Mouse (Mus musculus): ENCODE data around the gene Ggta1.

- TF ChIP-seq POLR2A (IDR thresholded peaks at IDR 0.05; ENCODE audit: insufficient read length, low read depth): no peak
- TF ChIP-seq MAX (IDR thresholded peaks at IDR 0.05; ENCODE audit: low read depth): no peak
- no peak for TF ChIP-seq TCF12 (IDR thresholded peaks at IDR 0.05; ENCODE audit: insufficient read depth, poor library complexity, severe bottlenecking)
- TF ChIP-seq E2F4 (IDR thresholded peaks at IDR 0.05; ENCODE audit: insufficient read depth): no peak
- TF ChIP-seq MYOG (IDR thresholded peaks at IDR 0.05; ENCODE audit: control insufficient read depth in 1 of 3, insufficient read depth in 1 of 3, insufficient read length in 2 of 3, low read depth in 2 of 3): peak in 2 of 3 experiments; percentile 22 to 69
- TF ChIP-seq POLR2AphosphoS2 (IDR thresholded peaks at IDR 0.05; ENCODE audit: insufficient read length, low read depth): no peak
- TF ChIP-seq USF1 (IDR thresholded peaks at IDR 0.05; ENCODE audit: low read depth): no peak
- no peak for TF ChIP-seq REST (IDR thresholded peaks at IDR 0.05; ENCODE audit: insufficient read depth, insufficient read length)
- TF ChIP-seq SRF (IDR thresholded peaks at IDR 0.05; ENCODE audit: control insufficient read depth, insufficient read length, low read depth): no peak
- no peak for TF ChIP-seq CEBPB (IDR thresholded peaks at IDR 0.05; ENCODE audit: insufficient read depth, poor library complexity, severe bottlenecking)
- no peak for TF ChIP-seq TCF3 (IDR thresholded peaks at IDR 0.05; ENCODE audit: insufficient read length, low read depth)
Observed at GRCm38 (mm10) chr2:35434576-35435123, 28.4 kb downstream of the Ggta1 start.

Measured in myocyte (in vitro differentiated cells).